Mouse (Mus musculus) cerebellum, adult 9-10 months (tissue): ENCODE measurements around the gene Mapk8ip1.

Experiments used
- DNase-seq: peaks from one replicate; pipeline ENCODE4 v3.0.0; 2022

Gene Mapk8ip1

DNA sequence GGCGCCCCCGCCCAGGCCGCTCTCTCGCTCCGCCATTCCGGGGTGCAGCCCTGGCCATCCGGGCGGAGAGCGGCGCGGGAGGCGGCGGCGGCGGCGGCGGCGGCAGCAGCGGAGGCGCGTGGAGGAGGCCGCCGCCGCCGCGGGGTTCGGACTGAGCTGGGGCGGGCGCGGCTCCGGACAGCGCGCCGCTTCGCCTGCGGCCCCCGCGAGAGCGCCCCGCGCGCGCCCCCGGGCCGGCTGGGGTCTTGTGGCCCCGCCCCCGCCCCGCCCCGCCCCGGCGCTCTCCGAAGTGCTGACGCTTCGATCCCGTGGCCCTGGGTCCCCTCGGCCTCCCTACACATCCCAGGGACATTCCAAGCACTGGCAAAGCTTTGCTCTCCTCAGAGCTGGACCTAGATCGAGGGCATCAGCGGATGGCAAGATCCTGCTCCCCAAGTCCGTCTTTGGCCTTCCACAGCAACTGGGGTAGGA, at the start of gene Mapk8ip1:
Mapk8ip1 (minus strand) TSS at position 173 of the 471 bp plus-strand sequence.
- peak; percentile 76 for DNase-seq

DNA sequence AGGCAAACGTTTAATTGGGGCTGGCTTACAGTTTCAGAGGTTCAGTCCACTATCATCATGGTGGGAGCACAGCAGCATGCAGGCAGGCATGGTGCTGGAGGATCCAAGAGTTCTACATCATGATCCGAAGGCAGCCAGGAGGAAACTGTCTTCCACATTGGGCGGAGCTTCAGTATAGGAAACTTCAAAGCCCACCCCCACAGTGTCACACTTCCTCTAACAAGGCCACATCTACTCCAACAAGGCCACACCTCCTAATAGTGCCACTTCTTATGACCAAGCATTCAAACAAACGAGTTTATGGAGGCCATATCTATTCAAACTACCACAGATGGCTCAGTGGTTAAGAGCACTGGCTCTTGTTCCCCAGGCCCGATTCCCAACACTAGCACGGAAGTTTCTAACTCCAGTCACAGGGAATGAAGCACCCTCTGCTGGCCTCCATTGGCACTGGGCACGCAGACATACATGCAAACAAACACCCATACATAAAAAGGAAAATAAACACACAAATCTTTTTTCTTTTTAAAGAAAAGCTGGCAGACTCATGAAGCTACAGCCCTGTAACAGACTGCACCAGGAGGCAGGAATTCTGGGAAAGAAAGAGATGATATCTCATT, 46.2 kb upstream of the Mapk8ip1 start:
- peak; percentile 16 for DNase-seq

DNA sequence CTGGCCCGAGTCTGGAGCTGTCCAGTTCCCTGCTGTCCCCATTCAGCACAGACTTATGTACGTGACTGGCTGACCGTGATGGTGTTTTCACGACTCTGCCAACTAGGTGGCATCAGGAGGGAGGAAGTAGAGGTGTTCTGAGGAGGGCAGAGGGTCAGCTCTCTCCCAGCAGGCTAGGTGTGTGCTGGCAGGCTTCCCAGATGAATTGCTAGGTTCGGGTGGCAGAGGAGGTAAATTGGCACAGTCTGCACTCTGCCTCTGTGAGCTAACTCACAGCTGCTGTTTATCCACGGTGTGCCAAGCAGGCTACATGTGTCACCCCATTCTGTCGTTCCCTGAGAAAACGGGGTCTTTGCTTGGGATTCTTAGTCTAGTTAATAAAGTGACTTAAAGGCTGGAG, 45.6 kb upstream of the Mapk8ip1 start:
- DNase-seq = peak; percentile 38

DNA sequence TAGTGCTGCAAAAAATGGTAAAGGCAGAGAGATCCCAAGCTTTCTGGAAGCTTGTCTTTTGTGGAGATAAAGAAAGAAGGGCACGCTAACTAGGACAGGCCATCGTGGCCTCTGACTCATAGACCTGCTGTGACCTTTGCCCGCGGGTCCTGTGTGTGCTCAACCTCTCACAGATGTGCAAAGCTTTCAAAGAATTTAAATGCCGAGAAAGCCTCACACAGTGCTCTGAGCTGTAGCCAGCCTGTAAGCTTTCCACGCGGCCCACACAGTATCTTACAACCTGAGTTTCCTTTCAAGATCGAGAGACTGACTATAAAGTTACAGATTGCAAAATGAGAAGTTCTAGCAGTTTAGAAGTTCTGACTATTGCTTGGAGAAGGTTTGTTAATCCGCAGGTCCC, 44.8 kb upstream of the Mapk8ip1 start:
- DNase-seq = no peak

DNA sequence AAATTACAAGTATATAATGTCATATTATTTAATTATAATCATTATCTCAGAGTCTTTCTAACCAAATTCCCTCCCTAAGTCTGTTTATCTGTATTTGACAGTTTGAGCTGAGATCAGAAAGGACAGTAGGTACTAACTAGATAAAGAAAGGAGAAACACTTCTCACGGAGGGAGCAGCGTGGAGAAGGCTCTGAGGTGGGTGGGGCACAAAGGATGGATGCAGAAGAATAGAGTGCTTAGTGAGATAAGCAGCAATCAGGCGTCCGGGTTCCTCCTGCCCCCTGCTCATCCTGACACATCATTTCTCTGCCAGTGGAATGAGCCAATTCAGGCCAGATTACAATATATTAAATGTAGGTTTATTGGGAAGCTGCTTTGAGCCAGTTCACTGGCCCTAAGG, 43.3 kb upstream of the Mapk8ip1 start:
- DNase-seq = no peak

DNA sequence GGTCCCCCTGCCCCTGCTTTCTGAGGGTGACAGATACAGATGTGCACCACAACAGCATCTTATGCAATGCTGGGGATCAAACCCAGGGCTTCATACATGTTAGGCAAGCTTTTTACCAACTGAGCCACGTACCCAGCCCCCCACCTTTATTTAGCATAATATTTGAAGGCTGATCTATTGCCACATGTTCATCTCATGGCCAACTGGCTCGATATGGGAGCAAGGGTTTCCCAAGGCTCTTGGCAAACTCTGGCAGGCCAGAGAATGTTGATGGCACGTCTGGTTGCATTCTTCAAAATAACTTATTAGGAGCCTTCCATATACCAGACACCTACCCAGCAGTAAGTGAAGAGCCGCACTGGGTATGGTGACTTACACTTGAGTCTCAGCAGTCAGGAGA, 42.2 kb upstream of the Mapk8ip1 start:
- DNase-seq = no peak

DNA sequence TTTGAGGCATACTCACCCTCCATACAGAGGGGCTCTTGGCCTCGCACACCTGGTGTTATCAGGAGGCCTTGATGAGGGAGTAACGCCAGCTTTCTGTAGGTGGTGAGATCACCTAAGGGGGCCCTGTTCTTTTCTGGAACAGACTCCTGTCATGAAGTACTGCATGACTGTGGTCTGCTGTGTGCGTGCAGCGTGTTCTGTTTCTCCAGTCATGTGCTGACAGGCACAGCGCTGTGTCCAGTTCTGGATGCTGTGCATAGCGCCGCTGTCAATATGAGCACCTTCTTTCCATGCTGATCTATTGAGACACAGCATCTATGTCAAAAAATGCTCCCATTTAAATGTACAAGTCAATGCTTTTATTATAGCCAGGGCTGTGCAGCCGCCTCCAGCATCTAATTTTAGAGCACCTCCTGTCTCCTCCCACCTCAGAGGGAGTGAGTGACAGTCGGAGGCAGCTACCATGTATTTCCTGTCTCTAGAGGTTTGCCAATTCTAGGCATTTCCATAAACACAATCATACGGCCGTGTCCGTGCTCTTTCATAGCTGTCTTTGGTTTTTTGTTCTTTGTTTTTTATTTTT, 41.4 kb upstream of the Mapk8ip1 start:
- DNase-seq = no peak

DNA sequence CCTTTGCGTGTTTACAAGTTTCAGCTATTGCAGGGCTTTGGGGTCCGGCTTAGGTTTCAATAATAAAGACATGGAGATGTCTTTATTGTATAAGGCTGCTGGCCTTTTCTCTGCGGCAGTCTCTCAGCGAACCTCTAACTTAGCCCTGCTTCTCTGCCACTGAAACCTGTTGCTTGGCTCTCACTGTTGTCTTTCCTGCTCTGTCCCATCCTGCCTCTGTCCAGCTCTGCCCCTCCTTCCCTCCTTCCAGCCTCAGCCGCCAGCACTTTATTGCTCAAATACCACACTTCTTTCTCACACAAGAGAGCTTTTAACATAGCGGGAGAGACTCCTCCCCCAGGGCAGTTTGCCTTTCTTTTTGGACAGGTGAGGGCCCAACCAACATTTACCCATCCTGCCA, 39.4 kb upstream of the Mapk8ip1 start:
- no peak for DNase-seq

DNA sequence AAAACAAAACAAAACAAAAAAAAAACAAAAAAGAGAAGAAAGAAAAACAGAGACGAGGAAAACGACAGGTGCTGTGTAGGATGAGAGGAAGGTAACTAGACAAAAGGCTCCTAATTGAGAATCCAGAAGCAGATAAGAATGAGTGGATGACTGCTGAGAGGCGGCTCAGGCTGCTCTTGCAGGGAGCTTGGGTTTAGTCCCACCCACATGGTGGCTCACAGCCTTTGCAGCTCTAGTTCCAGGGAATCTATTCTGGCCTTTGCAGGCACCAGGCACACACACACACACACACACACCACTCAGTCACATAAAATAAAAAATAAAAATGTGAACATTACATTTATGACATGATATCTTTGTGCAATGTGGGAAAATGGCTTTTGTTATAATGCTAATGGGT, 37.5 kb upstream of the Mapk8ip1 start:
- no peak for DNase-seq

DNA sequence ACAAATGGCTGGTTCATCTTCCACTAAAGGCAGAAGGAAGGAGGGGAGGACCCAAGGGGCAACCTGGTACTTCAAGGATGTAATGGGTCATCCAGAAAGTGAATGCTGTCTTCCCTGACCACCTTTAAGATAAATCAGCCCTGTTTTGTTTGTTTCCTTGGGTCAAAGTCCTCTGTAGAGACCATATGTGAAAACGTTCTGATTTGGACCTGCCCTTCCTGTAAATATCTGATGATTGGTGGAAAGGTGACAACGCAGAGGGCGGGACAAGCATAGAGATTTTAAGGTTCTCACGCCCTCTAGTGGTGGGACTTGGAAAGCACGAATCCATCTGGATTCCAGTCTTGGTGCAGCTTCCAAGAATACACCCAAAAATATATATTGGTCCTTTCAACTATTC, 36.8 kb upstream of the Mapk8ip1 start:
- DNase-seq = peak; percentile 95

DNA sequence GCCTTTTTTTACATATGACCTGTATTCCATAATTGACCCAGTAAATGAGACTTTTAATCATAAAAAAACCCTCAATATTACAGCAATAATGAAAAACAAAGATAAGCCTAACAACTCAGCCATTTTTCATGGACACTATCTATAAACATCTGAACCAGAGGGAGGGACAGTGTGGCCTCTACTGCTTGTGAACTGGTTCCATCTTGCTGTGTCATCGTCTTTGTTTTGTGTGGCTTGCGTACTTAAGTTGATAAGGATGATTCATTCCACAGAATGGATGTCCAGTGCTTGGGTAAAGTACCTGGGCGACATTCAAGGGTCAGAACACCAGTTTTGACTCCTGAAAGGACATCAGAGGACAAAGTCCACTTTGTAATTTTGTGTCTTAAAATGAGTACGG, 36.3 kb upstream of the Mapk8ip1 start:
- DNase-seq = no peak

DNA sequence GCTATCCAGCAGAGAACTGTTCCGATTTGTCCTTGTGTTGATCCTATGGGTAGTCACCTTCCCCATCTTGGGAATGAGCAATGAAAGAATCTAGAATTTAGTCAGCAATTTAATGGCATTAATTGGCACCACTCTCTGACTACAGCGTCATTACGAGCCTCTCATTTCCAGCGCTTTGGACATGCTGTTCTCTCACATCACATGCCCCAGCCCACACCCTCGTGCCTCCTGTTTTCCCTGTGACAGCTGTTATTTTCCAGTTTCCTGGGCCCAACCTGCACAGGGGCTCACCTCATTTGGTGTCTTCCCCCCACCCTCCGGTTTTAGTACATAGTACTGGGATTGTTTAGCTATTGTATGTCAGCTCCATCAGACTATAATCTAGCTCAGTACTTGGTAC, 34.0 kb upstream of the Mapk8ip1 start:
- peak; percentile 63 for DNase-seq

DNA sequence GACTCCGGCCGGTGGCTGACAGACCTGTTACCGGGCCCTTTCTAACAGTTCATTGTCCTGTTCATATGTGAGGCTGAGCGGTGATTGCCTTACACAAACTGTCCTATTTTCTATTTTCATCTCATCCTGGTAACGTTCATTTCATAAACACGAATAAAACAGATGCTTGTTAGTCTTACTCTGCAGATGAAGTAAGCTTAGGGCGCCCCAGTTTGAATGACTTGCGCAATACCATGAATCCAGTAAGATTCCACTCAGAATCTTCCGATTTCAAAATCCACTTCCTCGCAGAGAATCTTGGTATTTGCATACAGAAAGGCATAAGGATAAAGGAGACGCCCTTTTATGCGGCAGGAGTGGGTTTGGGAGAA, 33.3 kb upstream of the Mapk8ip1 start:
- DNase-seq = no peak

DNA sequence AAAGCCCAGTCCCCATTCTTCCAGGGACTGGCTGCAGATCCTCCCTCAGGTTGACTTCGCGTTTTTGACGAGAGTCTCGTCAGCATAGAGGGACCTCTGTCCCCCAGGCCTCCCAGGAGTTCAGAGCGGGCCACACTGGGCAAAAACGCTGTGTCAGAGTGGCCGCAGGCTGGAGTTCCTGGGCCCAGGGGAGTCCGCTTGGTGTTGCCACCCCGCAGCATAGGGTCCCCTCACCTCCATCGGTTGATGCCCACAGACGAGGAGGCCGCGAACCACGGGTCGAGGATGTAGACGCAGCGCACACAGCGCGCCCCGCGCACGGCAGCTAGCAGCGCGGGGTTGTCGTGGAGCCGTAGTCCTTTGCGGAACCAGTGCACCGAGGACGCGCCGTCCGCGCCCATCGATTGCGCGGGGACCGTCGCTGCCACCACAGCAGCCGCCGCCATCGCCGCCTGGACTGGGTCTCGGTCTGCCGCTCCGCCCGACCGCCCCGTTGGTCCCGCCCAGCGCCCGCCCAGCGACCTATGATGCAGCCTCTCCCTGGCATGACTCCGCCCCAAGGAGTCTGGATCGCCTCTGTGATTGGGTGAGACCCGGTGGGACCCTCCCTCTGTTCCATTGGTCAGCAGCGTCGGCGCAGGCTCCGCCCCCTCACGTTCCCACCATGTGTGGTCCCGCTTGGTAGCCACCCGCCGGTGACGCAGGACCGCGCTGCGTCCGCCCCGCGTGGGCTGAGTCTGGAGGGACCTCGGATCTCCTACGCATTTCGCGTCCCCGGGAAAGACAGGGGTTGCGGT, 32.7 kb upstream of the Mapk8ip1 start, which contains the start of gene Cry2:
Cry2 (minus strand) TSS at position 466 of the 797 bp plus-strand sequence.
- DNase-seq = peak; percentile 99

DNA sequence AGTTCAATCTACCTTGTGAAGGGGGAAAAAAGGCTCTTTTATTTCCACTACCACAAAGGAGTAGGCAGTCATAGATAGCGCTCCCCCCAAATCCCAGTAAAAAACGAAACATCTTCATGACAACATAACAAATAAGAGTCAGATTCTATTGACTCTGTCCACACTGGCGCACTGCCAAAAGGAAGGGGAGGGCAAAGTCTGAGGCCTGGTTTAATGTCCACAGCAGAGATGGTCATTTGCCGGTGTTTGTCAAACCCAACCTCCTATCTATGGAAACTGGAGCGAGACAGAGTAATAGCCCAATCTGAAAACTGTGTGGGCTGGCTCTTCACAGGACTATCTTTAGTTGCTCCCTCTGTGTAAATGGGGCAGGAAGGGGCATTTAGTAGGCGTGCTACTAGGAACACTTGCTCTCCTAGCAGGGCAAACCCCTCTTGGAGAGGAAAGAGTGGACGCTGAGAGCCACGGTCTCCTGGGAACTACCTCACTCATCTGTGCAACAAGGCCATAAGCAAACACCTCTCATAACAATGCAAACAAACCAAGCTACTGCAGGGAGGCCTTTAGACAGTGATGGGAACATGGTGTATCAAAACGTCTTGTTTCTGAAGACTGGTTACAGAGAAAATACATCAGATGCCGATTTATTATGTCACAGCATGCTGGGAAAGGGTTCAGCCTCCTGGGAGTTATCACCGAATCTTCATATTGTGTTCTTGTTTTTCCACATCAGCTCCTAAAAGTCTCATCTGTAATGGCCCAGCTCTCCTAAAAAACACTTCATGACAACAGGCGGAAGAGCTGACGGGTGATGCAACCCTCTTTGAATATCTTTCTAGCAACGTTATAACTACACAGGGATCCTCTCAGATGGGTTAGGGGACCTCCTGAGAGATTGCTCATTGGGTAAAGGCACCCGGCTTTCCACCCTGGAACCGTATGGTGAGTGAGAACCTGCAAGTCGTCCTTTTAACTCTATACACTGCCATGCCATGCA, 31.5 kb upstream of the Mapk8ip1 start:
- peak; percentile 78 for DNase-seq

DNA sequence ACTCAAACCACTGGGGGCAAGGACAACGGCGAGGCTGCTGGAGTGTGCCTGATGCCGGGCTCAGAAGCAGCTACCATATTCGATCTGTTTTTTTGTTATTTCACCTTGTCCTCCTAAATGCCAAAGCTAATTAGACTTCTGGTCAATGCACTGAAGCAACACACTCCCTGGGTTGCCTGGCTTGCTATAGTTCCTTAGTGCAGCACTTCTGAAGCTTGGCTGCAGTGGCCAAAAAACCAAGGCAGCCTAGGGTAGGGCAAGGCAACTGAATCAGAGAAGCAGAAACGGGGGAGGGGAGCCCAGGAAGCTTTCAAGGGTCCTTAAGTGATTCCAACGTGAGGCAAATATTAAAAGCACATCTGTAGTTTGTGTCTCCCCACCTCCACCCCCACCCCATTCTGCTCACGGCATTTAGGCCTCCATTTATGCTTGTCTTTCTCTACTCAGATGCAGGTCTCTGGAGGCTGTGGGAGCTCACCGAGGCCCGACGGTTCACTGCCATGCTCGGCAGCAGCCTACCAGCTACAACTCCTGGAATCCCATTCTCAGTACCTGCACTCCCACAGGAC, 30.6 kb upstream of the Mapk8ip1 start:
- peak; percentile 67 for DNase-seq

DNA sequence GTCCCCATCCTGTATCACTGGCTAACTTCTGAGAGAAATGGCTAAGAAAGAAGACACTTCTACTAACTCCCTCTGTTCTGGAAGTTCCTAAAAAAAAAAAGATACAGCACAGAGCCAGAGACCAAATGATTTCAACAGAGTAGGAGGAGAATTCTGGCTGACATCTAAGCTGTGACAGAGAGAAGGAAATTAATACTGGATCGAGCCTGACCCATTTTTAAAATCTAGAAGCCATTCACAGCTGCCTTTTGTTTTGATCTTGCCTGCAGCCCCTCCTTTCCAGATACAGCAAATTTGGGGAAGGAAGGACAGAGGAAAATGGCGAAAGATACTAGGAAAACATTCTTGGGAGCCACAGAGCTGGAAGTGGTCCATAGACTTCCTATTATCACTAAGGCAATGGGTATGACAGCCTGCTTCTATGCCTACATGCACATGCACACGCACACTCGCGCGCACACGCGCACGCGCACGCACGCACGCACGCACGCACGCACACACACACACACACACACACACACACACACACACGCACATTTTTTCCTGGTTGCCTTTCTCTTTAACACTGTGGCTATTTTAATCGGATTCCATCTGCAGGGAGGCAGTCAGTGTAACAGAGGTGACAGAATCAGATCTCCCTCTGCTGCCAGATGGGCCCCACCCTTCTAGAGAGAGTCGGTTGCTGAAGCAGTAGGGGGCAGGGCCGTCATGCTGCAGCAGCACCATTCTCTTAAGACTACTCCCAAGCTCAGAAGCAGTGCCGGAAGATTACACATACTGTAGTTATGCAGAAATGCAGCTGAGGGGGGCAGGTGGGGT, 29.9 kb upstream of the Mapk8ip1 start:
- peak; percentile 78 for DNase-seq

DNA sequence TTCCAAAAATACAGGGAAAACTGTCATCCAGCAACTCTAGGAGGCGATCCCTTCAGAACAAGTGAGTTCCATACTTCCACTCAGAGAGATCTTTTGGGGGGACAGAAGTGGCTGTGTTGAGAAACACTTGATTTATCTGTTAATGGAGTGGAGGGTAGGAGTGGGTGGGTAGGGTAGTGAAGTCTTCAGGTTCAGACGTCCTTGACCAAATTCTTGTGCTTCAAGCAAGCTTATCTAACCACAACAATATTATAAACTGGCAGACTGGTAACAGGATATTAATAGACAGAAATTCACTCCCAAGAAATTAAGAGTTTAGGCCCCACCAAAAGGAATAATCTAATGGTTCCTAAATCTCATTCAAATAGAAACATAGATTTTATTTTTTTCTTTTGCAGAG, 29.0 kb upstream of the Mapk8ip1 start:
- no peak for DNase-seq

DNA sequence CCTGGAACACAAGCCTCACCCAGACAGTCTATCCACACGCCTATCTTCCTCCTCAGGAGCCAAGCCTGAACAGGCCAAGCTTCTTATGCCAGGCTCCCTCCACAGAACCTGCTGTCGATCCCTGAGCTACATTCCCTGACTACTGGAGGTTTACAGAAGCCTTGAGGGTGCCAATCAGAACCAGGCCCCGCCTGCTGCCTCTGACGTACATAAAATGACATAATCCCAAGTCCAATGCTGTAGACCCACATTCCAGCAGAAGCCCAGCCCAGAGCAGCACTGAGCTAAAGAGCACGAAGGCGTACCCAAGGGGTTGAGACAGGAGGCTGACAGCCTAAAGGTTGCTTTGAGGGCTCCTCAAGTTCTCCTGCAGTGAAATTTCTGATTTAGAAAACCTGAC, 26.8 kb upstream of the Mapk8ip1 start:
- DNase-seq = peak; percentile 97

DNA sequence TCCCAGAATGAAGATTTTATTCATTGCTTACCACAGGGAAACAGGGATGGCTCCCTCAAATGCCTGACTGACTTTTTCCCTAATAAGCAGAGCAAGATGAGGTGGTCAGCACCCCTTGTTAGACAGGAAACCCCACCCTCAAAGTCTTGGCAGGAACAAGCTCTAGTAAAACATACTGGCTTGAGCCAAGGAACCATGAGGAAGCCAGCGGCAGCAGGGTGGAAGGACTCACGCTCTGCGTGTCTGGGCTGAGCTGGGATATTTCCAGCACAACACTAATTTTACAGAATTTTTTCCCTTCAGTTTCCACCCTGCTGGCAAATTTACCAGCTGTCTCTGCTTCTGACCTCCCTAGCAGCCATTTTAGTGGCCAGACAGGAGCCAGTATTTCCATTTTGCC, 25.4 kb upstream of the Mapk8ip1 start:
- no peak for DNase-seq

DNA sequence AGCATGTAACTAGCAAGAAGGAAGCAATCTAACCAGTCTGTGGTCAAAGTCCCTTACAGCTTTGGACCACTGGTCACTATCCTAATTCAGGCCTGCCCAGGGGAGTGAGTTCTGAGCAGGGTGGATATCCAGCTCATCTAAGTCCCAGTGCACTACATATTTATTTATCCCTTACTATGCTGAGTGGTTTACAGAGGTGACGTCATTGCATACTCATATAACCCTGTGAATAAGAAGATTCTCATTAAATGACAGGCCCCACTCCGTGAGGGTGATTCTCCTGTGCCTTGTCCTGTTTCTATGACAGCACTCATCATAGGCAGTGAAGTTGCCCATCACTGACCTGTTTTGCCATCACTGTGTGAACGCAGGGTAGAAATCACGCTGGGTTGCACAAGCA, 24.3 kb upstream of the Mapk8ip1 start:
- DNase-seq = no peak
